Mouse (Mus musculus) Muller cell, postnatal 12 days (primary cell): ENCODE results near the gene Iars2.

Experiments
- DNase-seq: peaks from one replicate; pipeline ENCODE4 v3.0.0-alpha.2; 2015; ENCODE audit errors: inconsistent ontology term

Iars2 gene

GRCm38 (mm10) chr1:185328721-185329610 is at the start of gene Iars2:
Gene Iars2 (minus strand): TSS chr1:185329396.
- DNase-seq: peak; percentile 90

GRCm38 (mm10) chr1:185377429-185377828 is 48.2 kb upstream of the Iars2 start:
- DNase-seq: no peak

DNA sequence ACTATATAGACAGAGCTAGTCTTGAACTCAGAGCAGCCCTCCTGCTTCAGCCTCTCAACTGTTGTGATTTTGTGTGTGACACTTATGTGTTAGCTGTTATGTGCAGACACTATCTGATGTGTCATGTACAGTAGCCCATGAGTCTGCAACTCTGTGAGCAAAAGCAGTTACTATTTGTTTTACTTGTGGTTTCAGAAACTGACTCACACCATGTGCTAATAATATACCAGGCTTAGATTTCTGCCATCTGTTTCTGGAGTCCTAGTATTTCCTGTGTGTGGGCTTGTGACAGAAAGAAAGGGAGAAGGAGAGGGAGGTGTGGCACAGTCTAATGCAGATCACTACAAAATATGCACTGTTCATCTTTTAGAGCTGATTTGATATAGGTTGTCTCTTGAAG is 47.2 kb upstream of the Iars2 start:
- DNase-seq: peak; percentile 56

GRCm38 (mm10) chr1:185369979-185370378 is 40.8 kb upstream of the Iars2 start:
- DNase-seq: no peak

- DNase-seq: no peak
Observed at GRCm38 (mm10) chr1:185367383-185367782, 38.2 kb upstream of the Iars2 start.

DNA sequence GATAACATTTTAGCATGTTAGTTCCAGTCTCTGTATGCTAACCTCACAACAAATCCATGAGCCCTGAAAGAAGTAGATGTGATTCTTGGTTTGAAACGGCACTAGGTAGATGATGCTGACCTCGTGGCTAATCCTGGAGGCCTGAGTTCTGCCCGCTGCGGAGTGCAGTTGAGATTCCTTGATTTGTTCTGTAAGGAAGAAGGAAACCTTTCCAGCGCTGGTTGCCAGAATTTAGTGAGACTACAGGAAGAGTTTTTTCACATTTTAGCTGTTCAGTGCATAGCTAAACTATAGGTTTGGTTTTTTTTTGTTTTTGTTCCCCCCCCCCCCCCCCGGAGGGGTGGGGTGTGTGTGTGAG is 35.0 kb upstream of the Iars2 start:
- DNase-seq: no peak

- peak; percentile 75 for DNase-seq
Observed at GRCm38 (mm10) chr1:185363526-185364182, 34.5 kb upstream of the Iars2 start.

DNA sequence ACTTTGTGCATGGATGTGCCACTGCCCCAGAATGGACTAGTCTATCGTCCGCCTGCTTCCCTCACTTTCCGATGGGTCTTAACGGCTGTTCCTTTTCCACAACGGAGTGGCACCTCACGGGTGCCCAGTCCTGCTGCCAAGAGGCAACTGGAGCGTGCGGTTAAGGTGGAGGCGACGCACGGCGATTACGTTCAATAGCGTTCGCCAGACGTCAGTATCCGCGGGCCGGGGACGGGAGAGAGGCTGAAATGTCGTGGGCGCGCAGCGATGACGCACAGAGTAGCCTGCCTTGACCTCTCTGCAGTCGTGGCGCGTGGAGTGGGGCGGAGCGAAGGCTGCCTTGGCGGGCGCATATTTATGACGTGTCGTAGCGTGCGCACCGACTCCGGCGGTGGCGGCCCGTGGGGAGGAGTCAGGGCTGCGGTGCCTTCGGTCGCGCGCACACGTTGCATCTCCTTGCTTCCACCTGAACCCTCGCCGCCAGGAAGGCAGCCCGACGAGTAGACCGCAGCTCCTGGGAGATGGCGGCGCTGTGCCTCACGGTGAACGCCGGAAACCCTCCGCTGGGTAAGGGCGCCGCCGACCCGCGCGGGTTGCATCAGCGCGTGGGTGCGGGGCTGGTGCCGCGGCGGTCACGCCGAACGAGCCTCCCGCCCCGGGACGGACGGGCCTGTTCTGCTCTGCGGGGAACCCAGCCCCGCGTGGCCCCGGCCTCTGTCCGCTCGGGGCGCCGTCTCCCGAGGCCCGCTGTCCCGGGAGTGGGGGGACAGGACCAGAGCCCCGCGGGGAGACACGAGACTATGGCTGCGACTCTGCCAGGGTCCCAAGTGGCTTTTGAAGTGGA is 33.7 kb upstream of the Iars2 start, which contains the start of gene Eprs:
Eprs (plus strand) TSS at position 368 of the 844 bp plus-strand sequence.
- DNase-seq: peak; percentile 98

GRCm38 (mm10) chr1:185358211-185358610 is 29.0 kb upstream of the Iars2 start:
- no peak for DNase-seq

GRCm38 (mm10) chr1:185356246-185356645 is 27.1 kb upstream of the Iars2 start:
- no peak for DNase-seq

DNA sequence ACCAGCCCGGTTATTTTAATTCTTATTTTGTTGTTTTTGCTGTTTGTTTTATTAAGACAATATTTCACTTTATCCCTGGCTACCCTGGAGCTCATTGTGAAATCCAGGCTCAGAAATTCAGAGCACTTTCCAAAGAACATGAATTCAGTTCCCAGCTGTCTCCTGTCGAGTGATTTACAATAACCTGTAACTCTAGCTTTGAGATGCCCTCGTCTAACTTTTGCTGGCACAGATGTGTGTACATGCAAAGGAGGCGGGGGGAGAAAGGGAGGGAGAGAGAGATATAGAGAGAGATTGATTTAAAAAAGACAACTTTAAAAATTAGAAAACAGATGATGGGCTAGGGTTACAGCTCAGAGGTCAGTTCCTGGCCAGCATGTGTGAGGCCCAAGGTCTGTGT is 25.5 kb upstream of the Iars2 start:
- DNase-seq: no peak

GRCm38 (mm10) chr1:185353351-185353750 is 24.2 kb upstream of the Iars2 start:
- DNase-seq: no peak

- no peak for DNase-seq
Observed at GRCm38 (mm10) chr1:185352151-185352550, 23.0 kb upstream of the Iars2 start.

GRCm38 (mm10) chr1:185350611-185351010 is 21.4 kb upstream of the Iars2 start:
- DNase-seq: no peak

DNA sequence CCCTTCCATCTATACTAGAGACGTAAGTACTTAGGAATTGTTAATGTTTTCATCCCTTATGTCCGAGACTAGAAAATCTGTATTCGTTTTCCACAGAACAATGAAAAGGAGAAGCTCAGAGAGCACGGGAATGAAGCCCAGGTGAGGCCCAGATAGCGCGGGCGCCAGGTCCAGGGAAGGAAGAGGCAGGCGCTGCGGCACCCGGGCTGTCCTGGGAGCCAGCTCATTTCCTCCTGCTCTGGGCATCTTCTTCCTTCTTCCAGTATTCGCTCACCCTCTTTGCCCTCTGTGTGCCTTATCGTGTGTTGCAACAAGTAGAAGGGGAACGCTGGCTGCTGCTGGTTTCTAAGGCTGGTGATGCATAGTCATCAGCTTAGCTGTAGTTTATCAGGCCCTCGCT is 20.5 kb upstream of the Iars2 start:
- DNase-seq: no peak

DNA sequence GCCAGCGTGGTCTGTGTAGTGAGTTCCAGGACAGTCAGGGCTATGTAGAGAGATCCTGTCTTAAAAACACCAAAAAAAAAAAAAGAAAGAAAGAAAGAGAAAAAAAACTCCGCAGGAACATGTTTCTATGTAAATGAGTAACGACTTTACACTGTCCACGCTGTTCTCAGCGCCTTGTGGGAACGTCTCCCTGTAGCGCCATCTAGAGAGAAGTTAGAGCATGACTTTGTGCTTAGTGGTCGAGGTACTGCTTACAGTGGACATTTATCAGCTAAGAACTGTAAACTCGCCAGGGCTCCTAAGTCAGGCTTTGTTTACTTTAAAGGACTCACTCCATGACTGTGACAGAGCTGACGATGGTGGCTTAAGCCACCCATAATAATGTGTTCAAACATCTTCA is 17.0 kb upstream of the Iars2 start:
- no peak for DNase-seq

GRCm38 (mm10) chr1:185343422-185343821 is 14.2 kb upstream of the Iars2 start:
- no peak for DNase-seq

DNA sequence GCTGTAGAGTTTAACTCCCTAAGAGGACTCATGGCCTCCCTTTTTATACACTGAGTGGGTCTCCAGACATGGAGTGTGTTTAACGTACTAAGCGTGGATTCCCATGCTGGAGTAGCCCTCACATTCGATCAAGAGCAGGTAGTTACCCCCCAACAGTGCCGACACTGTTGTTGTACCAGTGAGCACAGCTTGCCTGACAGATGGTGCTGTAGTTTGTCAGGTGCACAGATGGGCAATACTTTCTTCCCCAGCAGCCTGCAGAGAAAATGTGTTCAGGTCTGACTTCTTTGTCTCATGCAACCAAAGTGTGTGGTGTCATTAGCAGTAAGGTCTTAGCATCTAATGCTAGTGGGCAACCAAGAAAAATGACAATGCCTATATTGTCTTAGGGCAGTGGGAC is 13.2 kb upstream of the Iars2 start:
- no peak for DNase-seq

DNA sequence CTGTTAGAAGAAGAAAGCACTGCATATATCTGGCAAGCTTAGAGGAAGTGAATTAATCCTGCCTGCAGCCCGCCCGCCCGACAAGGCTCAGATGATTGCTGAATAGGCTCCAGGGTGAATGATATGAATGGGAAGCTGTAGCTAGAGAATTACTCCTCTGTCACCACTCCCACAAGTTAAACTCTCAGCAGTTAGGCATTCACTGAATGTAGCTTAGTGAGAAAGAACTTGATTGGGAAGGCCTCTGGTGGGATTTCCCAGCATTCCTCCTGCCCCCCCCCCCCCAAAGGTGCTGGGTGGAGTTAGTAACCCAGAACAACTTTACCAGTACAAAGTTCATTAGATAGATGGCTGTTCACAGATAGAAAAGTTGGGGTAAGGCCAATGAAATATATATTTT is 7.3 kb upstream of the Iars2 start:
- DNase-seq: peak; percentile 92

- no peak for DNase-seq
Observed at GRCm38 (mm10) chr1:185335231-185335765, 6.1 kb upstream of the Iars2 start.

GRCm38 (mm10) chr1:185334136-185334535 is 4.9 kb upstream of the Iars2 start:
- DNase-seq: no peak

- DNase-seq: no peak
Observed at GRCm38 (mm10) chr1:185333651-185334050, 4.5 kb upstream of the Iars2 start.
